Mouse (Mus musculus) heart, embryonic 12.5 days (tissue): ENCODE measurements around the gene Gm4952. TPM values are rescaled to one million over a fixed set of nuclear protein-coding genes. Genes with fewer than 3 reads are reported as not detected.
"Not testable (repeated sequence)": the region's sequence is repeated elsewhere in the genome, so short reads cannot be mapped to it uniquely, and the experiment has no call there.

Experiments used
- ATAC-seq: fragments of 200-750 bp; cut with Nextera tagmentation; 2 replicates; pipeline ENCODE4 v1.8.0; 2017; ENCODE audit warnings: moderate TSS enrichment, moderate library complexity; ENCODE audit not compliant: insufficient number of reproducible peaks, low FRiP score
- H3K27ac ChIP-seq: fragments of 300-500 bp; sonication (generic); 2 replicates; pipeline ENCODE4 v1.5.1; 2016; ENCODE audit warnings: mild to moderate bottlenecking, moderate library complexity; ENCODE audit not compliant: poor library complexity, severe bottlenecking
- H3K27me3 ChIP-seq: fragments of 300-500 bp; sonication (generic); replicated peaks from 2 replicates; pipeline ENCODE4 v1.6.1; 2016; ENCODE audit warnings: mild to moderate bottlenecking, moderate library complexity
- H3K36me3 ChIP-seq: fragments of 300-500 bp; sonication (generic); 2 replicates; pipeline ENCODE4 v1.6.1; 2016; ENCODE audit warnings: mild to moderate bottlenecking, moderate library complexity
- H3K4me1 ChIP-seq: fragments of 300-500 bp; sonication (generic); replicated peaks from 2 replicates; pipeline ENCODE4 v1.6.1; 2016; ENCODE audit warnings: mild to moderate bottlenecking
- H3K4me2 ChIP-seq: fragments of 300-500 bp; sonication (generic); 2 replicates; pipeline ENCODE4 v1.6.1; 2016; ENCODE audit warnings: mild to moderate bottlenecking, moderate library complexity
- H3K4me3 ChIP-seq: fragments of 300-500 bp; sonication (generic); 2 replicates; pipeline ENCODE4 v1.5.1; 2016; ENCODE audit warnings: mild to moderate bottlenecking
- H3K9ac ChIP-seq: fragments of 300-500 bp; sonication (generic); 2 replicates; pipeline ENCODE4 v1.6.1; 2016; ENCODE audit warnings: mild to moderate bottlenecking, moderate library complexity
- H3K9me3 ChIP-seq: fragments of 300-500 bp; sonication (generic); replicated peaks from 2 replicates; pipeline ENCODE4 v1.6.1; 2016; ENCODE audit warnings: mild to moderate bottlenecking, moderate library complexity
- WGBS: fragments of 180-500 bp; shearing (Covaris S2); methylation state at CpG from one replicate; pipeline ENCODE4 v1.1.7; 2016; 5-methylcytosine and 5-hydroxymethylcytosine counted together
- polyA plus RNA-seq: library from polyadenylated mRNA; unstranded; fragments of >200 nt; fragmentation: Nextera tagmentation; extraction: Ambion mirVana; gene quantifications from 2 replicates; pipeline ENCODE4 v1.2.1, GENCODE M21; 2016

Gene Gm4952
- polyA plus RNA-seq, 1 experiment from 2014 or later: 0.15 TPM

DNA sequence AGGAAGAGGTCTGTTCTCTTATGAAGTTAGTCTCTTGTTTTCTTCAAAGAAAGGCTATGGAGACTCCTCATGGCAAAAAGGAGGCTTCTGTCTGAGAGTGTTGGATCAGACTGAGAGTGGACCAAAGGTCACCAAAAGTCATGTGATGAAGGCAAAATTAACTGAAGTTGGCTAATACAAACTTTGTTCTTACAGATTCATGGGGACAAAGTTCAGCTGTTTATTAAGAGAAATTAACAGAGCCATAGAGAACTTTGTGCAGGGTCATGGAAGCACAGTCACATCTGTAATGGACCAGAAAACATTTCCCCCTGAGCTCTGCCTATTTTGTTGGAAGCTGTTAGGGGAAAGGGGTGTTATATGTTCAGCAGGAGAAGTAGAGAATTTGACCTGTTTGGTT is 8.6 kb downstream of the Gm4952 start:
- ATAC-seq: no peak
- Histone ChIP-seq H3K4me3 (no peak overlapping the region), H3K4me2 (no peak overlapping the region), H3K4me1 (no peaks in the 10 kb centered on the region), H3K36me3 (no peaks in the 10 kb centered on the region), H3K27ac (no peak overlapping the region), H3K9ac (no peak overlapping the region), H3K27me3 (no peaks in the 10 kb centered on the region), H3K9me3 (no peaks in the 10 kb centered on the region)

DNA sequence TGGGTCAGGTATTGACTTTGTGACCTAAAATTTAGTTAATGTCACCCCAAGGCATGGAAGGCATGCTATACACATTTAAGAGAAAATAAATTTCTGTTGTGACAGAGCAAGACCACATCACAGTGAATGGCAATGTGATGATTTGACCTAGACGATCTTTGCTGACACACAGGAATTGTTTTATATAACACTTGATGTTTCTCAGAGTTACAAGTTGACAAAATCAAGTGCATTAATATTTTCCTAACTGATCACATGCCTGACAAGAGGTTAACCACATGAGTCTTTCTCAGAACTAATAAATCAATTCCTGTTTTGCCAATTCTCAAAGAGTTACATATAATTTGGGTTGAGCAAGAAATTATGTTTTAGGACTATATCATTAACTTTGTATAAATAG is 13.9 kb downstream of the Gm4952 start:
- Histone ChIP-seq H3K4me1 (no peaks in the 10 kb centered on the region), H3K9ac (no peak overlapping the region), H3K4me3 (no peak overlapping the region), H3K27me3 (no peaks in the 10 kb centered on the region), H3K27ac (no peak overlapping the region), H3K9me3 (no peaks in the 10 kb centered on the region), H3K4me2 (no peak overlapping the region), H3K36me3 (no peaks in the 10 kb centered on the region)
- ATAC-seq: no peak
- 55% methylated on average over 1 of the region's 1 CpGs for WGBS

GRCm38 (mm10) chr19:12633176-12633575 is 33.4 kb downstream of the Gm4952 start, which contains the start of gene Glyat:
Gene Glyat, plus strand, starts transcription at chr19:12633308.
- no peak for ATAC-seq
- Histone ChIP-seq H3K4me1 (no peaks in the 10 kb centered on the region), H3K9me3 (no peaks in the 10 kb centered on the region), H3K27ac (no peak within 1 kb of the TSS), H3K9ac (no peak within 1 kb of the TSS), H3K36me3 (no peaks in the 10 kb centered on the region), H3K4me3 (no peak within 1 kb of the TSS), H3K4me2 (no peak within 1 kb of the TSS), H3K27me3 (no peaks in the 10 kb centered on the region)
- WGBS: 63% methylated on average over 4 of the region's 4 CpGs

DNA sequence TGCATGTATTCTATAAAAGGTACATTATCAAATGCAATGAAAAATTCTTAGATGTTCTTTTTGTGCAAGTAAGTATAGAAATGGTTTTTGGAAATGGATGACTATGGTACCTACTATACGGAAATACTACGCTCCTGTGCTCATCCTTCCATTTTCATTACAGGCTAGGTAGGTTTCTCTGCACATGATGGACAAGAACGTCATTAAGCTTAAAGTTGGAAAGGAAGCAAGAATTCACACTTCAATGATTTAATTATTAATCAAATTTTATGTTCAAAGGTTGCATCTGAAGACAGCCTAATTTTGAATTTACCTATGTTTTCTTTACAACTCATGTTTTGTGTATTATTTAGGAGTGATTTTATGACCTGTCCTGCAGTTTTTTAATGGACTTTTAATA is 34.5 kb downstream of the Gm4952 start:
- no peak for ATAC-seq
- no peaks in the 10 kb centered on the region for H3K9me3 ChIP-seq
- no peak overlapping the region for H3K4me2 ChIP-seq
- H3K27me3 ChIP-seq: no peaks in the 10 kb centered on the region
- WGBS: 81% methylated on average over 3 of the region's 3 CpGs
- no peak overlapping the region for H3K27ac ChIP-seq
- no peak overlapping the region for H3K9ac ChIP-seq
- no peaks in the 10 kb centered on the region for H3K36me3 ChIP-seq
- H3K4me1 ChIP-seq: no peaks in the 10 kb centered on the region
- H3K4me3 ChIP-seq: no peak overlapping the region

DNA sequence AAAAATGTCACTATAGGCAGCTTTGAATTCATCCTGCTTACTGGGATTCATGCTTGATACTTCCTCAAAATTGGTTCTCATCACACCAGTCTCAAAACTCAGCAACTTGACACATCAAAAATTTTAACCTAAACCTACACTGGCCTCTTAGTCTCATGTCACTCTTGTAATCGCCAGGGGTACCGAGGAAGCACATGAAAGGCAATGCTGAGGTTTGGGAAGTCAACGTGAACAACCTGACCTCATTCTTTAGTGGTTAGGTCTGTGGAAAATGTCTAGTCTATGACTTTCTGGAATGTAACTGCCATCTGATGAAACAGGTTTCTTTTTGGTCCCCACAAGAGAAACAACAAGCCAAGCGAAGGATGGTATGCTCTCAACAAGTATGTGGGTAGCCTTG is 35.2 kb downstream of the Gm4952 start:
- no peak overlapping the region for H3K27ac ChIP-seq
- no peak overlapping the region for H3K4me2 ChIP-seq
- ATAC-seq: no peak
- no peak overlapping the region for H3K4me3 ChIP-seq
- H3K9ac ChIP-seq: no peak overlapping the region
- H3K9me3 ChIP-seq: no peaks in the 10 kb centered on the region
- no peaks in the 10 kb centered on the region for H3K36me3 ChIP-seq
- 76% methylated on average over 4 of the region's 4 CpGs for WGBS
- no peaks in the 10 kb centered on the region for H3K27me3 ChIP-seq
- no peaks in the 10 kb centered on the region for H3K4me1 ChIP-seq

GRCm38 (mm10) chr19:12636863-12637262 is 37.1 kb downstream of the Gm4952 start:
- no peaks in the 10 kb centered on the region for H3K9me3 ChIP-seq
- no peaks in the 10 kb centered on the region for H3K4me1 ChIP-seq
- H3K27ac ChIP-seq: no peak overlapping the region
- no peak overlapping the region for H3K4me3 ChIP-seq
- H3K36me3 ChIP-seq: no peaks in the 10 kb centered on the region
- no peaks in the 10 kb centered on the region for H3K27me3 ChIP-seq
- no peak overlapping the region for H3K4me2 ChIP-seq
- ATAC-seq: no peak
- H3K9ac ChIP-seq: no peak overlapping the region
- WGBS: 68% methylated on average over 3 of the region's 3 CpGs

DNA sequence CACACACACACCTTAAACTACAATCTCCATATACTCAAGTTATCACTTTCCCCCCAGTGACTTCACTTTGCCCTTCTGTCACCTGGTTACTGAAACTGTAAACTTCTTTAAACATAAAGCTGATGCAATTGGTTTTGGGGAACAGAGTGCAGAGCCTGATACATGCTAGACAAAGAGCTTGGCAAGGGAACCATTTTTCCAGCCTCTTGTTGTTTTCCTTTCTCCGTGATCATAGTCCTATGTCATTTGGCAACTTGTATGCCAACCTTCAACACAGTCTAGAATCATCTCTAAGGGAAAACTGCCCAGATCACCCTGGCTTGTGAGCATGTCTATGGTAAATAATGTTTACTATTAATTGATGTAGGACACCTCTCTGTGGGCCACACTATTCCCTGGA is 38.3 kb downstream of the Gm4952 start:
- H3K36me3 ChIP-seq: no peaks in the 10 kb centered on the region
- no peaks in the 10 kb centered on the region for H3K4me1 ChIP-seq
- no peak for ATAC-seq
- H3K27ac ChIP-seq: no peak overlapping the region
- 71% methylated on average over 1 of the region's 1 CpGs for WGBS
- no peak overlapping the region for H3K4me2 ChIP-seq
- no peak overlapping the region for H3K9ac ChIP-seq
- H3K4me3 ChIP-seq: no peak overlapping the region
- H3K9me3 ChIP-seq: no peaks in the 10 kb centered on the region
- H3K27me3 ChIP-seq: no peaks in the 10 kb centered on the region

- Histone ChIP-seq H3K4me2 (no peak overlapping the region), H3K4me3 (no peak overlapping the region), H3K9me3 (no peaks in the 10 kb centered on the region), H3K4me1 (no peaks in the 10 kb centered on the region), H3K9ac (no peak overlapping the region), H3K27ac (no peak overlapping the region), H3K36me3 (no peaks in the 10 kb centered on the region), H3K27me3 (no peaks in the 10 kb centered on the region)
- ATAC-seq: no peak
These were observed 49.7 kb downstream of the Gm4952 start for GRCm38 (mm10) chr19:12649511-12649910.

GRCm38 (mm10) chr19:12666156-12666555 is 66.4 kb downstream of the Gm4952 start:
- Histone ChIP-seq H3K9me3 (peaks cover 10% of the 10 kb centered on the region), H3K4me1 (no peaks in the 10 kb centered on the region), H3K4me3 (no peak overlapping the region), H3K27me3 (no peaks in the 10 kb centered on the region), H3K4me2 (no peak overlapping the region), H3K36me3 (no peaks in the 10 kb centered on the region), H3K9ac (no peak overlapping the region), H3K27ac (no peak overlapping the region)
- WGBS: 55% methylated on average over 1 of the region's 1 CpGs
- no peak for ATAC-seq

DNA sequence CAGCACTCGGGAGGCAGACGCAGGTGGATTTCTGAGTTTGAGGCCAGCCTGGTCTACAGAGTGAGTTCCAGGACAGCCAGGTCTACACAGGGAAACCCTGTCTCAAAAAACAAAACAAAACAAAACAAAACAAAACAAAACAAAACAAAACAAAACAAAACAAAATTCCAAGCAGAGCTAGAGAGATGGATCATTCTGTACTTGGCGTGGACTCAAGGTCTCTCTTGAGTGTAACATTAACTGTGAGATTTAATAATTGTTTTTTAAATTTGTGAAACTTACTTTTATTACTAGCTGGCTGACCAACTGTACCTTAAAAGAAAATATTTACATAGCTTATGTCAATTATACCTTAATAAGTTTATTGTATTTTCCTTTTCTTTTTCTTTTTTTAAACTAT is 68.8 kb downstream of the Gm4952 start:
- not testable (repeated sequence) for H3K36me3 ChIP-seq, H3K4me2 ChIP-seq, H3K4me1 ChIP-seq, H3K27ac ChIP-seq, ATAC-seq, H3K9me3 ChIP-seq, H3K9ac ChIP-seq, H3K4me3 ChIP-seq, H3K27me3 ChIP-seq
- WGBS: 81% methylated on average over 3 of the region's 3 CpGs

- H3K9me3 ChIP-seq: no peaks in the 10 kb centered on the region
These were observed 70.4 kb downstream of the Gm4952 start, which contains the start of gene Olfr1442 for GRCm38 (mm10) chr19:12670139-12670538. Gene Olfr1442, plus strand, starts transcription at chr19:12670439.

DNA sequence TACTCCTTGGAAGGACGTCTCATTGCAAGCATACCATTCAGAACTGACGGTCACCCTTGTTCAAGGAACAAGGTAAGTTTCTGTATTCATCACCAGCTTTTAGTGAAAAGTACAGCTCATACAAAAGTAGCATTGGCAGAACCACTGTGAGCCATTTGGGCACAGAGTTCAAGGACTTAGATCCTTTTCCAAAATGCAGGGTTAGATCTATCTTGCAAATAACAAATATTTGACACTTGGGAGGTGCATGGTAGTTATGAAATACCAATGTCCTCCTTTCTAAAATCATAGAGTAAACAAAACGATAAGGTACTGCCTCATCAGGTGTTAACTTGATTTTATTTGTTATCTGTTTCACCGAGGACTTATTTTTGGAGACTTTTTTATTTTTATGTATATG is 71.3 kb downstream of the Gm4952 start:
- Histone ChIP-seq H3K4me2 (no peak overlapping the region), H3K4me3 (no peak overlapping the region), H3K27ac (no peak overlapping the region), H3K36me3 (no peaks in the 10 kb centered on the region), H3K4me1 (no peaks in the 10 kb centered on the region), H3K9ac (no peak overlapping the region), H3K9me3 (no peaks in the 10 kb centered on the region), H3K27me3 (no peaks in the 10 kb centered on the region)
- ATAC-seq: no peak
- 70% methylated on average over 4 of the region's 4 CpGs for WGBS

More at GRCm38 (mm10) chr19:12670139-12670538, 70.4 kb downstream of the Gm4952 start, which contains the start of gene Olfr1442:
- Histone ChIP-seq H3K27ac (no peak within 1 kb of the TSS), H3K4me3 (no peak within 1 kb of the TSS), H3K27me3 (no peaks in the 10 kb centered on the region), H3K9ac (no peak within 1 kb of the TSS), H3K36me3 (no peaks in the 10 kb centered on the region), H3K4me2 (no peak within 1 kb of the TSS), H3K4me1 (no peaks in the 10 kb centered on the region)
- no peak for ATAC-seq
